Mouse (Mus musculus) CD4-positive, CD25-positive, alpha-beta regulatory T cell, adult 4 months (primary cell): Measurements from ENCODE around the gene Ncam2. TPM values are rescaled to one million over a fixed set of nuclear protein-coding genes. Genes with fewer than 3 reads are reported as not detected.

Experiments
- ATAC-seq: one replicate; pipeline ENCODE4 v1.8.0; 2017
- polyA plus RNA-seq, 2 experiments: library from polyadenylated mRNA; unstranded; fragments of 100-300 nt; shearing (Covaris generic); gene quantifications; one replicate each; pipeline ENCODE4 v1.2.1; 2017

The Ncam2 gene
- polyA plus RNA-seq, 2 experiments from 2014 or later: 0.13 TPM; not detected in 1

- no peak for ATAC-seq
These were observed 456.1 kb downstream of the Ncam2 start for GRCm38 (mm10) chr16:81656550-81656949.

GRCm38 (mm10) chr16:81673866-81674265 lies 473.4 kb downstream of the Ncam2 start:
- ATAC-seq: no peak

GRCm38 (mm10) chr16:81675546-81675945 lies 475.0 kb downstream of the Ncam2 start:
- no peak for ATAC-seq
